Mouse (Mus musculus) brain, embryonic 14.5 days (tissue): ENCODE data around the gene Gins2. TPM values are rescaled to one million over a fixed set of nuclear protein-coding genes. Genes with fewer than 3 reads are reported as not detected.

Source experiments
- DNase-seq: peaks from one replicate; pipeline ENCODE4 v3.0.0-alpha.2; 2011; ENCODE audit warnings: low read depth
- CTCF ChIP-seq: fragments of 200-500 bp; IDR thresholded peaks from 2 replicates; pipeline ENCODE4 v1.5.1; 2012; ENCODE audit warnings: inconsistent platforms, mild to moderate bottlenecking, moderate library complexity, borderline replicate concordance; ENCODE audit not compliant: insufficient read depth, insufficient read length; ENCODE audit errors: extremely low read depth
- POLR2A ChIP-seq: fragments of 200-500 bp; IDR thresholded peaks from 2 replicates; pipeline ENCODE4 v1.6.1; 2012; ENCODE audit warnings: mild to moderate bottlenecking, inconsistent platforms, borderline replicate concordance; ENCODE audit not compliant: poor library complexity, insufficient read depth, insufficient read length, severe bottlenecking; ENCODE audit errors: extremely low read depth
- polyA plus RNA-seq: library from polyadenylated mRNA; depleted of rRNA; stranded (reverse); fragments of >200 nt; gene quantifications from 2 replicates; pipeline ENCODE4 v1.2.3, GENCODE M21; 2012; rRNA removed

The Gins2 gene
- polyA plus RNA-seq = 22.9 and 37.8 TPM in 2 replicates

- peak; percentile 100 for DNase-seq
- TF ChIP-seq POLR2A (no peak), CTCF (no peak)
These were observed at the start of gene Gins2 for GRCm38 (mm10) chr8:120588908-120589771. TSS of gene Gins2 (minus strand) at chr8:120589304.

GRCm38 (mm10) chr8:120634329-120634839 is 45.3 kb upstream of the Gins2 start:
- no peak for DNase-seq
- no peak for TF ChIP-seq CTCF
- no peak for TF ChIP-seq POLR2A

DNA sequence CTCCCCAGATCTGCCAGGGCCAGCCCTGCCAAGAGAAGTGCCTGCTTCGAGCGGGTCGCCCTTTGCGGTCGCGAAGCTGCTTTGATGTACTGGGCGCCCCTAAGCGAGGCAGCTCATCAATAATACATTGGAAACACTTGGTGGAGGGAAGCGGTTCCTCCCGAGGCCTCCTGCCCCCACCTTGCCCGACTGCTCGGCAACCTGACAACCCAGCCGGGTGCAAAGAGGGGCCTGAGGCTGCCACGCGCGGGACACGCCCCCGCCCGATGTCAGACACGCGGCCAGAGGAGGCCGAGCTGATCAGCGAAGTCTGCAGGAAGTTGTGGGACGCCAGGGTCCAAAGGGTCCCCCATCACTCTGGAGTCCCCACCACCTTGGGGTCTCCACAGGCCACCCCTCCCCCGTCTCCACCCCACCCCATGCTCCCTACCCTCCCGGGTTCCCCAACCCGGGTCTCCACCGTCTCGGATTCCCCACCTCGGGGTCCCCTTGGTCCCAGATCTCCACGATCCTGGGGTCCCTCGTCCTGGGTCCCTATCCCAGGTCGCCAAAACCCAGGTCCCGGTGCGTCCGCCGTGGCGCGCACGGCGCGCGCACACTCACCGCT is 44.7 kb upstream of the Gins2 start:
- no peak for TF ChIP-seq CTCF
- TF ChIP-seq POLR2A = no peak
- peak; percentile 43 for DNase-seq

DNA sequence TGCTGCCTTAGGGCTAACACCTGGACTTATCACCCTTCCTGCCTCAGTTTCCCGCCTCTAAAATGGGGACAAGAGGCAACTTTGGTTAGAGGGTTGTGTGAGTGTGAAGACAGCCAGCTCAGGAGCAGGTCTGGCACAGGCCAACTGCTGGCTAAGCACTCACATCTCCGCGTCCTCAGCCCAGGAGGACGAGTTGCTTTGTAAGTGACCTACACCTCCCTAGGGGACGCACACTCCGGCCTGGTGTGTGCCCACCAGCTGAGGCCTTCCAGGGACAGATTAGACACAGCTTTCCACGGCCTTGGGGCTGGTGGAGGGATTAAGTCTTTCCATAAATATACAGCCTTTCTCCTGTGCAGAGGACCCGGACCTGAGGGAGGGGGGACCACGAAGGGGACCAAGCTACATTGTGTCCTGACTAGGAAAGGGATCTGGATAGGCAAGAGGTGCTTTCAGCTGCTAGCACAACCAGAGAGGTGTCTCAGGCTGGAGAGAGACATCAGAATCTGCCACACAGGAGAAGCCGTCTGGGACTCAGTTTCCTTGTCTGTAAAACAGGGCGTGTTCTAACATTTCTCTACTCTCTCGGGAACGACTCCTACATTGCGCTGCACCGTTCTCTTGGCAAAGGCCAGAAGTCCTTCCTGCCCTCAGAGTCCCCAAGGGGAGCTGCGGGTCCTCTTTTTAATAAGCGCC is 44.0 kb upstream of the Gins2 start:
- DNase-seq = no peak
- TF ChIP-seq POLR2A (no peak), CTCF (no peak)

- no peak for DNase-seq
- no peak for TF ChIP-seq POLR2A
- no peak for TF ChIP-seq CTCF
These were observed 42.6 kb upstream of the Gins2 start for GRCm38 (mm10) chr8:120631441-120632375.

- DNase-seq = no peak
- TF ChIP-seq CTCF (no peak), POLR2A (no peak)
These were observed 41.7 kb upstream of the Gins2 start for GRCm38 (mm10) chr8:120630848-120631247.

GRCm38 (mm10) chr8:120630031-120630430 is 40.9 kb upstream of the Gins2 start:
- DNase-seq = no peak
- TF ChIP-seq POLR2A = no peak
- no peak for TF ChIP-seq CTCF

DNA sequence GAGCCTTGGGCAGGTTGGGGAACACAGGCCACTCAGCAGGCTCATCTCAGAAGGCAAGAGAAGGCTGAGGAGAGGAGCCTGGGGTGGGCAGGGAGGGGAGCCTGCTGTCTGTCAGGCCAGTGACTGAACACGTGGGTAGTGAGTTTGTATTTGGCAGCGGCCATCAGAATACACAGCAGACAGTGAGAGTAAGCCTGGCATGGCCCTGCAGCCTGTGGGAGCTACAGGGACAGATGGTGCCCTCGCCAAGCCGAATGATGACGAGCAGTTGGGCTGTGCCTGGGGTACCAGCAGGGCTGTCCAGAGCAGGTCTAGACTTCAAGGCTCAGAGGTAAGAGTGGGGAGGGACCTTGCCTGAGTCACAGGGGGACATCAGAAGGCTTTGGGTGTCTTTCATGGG is 38.2 kb upstream of the Gins2 start:
- TF ChIP-seq POLR2A = no peak
- no peak for TF ChIP-seq CTCF
- DNase-seq = peak; percentile 58

GRCm38 (mm10) chr8:120626461-120626860 is 37.4 kb upstream of the Gins2 start:
- no peak for DNase-seq
- TF ChIP-seq CTCF (no peak), POLR2A (no peak)

- no peak for DNase-seq
- TF ChIP-seq POLR2A = no peak
These were observed 34.5 kb upstream of the Gins2 start for GRCm38 (mm10) chr8:120623608-120624007.

- TF ChIP-seq POLR2A = no peak
- TF ChIP-seq CTCF = no peak
- DNase-seq = no peak
These were observed 33.1 kb upstream of the Gins2 start for GRCm38 (mm10) chr8:120622161-120622560.

GRCm38 (mm10) chr8:120620441-120620840 is 31.3 kb upstream of the Gins2 start:
- TF ChIP-seq POLR2A (no peak), CTCF (no peak)
- DNase-seq = no peak
